Mouse (Mus musculus) small intestine, adult 10 weeks (tissue): ENCODE results near the gene Slc18b1. TPM values are rescaled to one million over a fixed set of nuclear protein-coding genes. Genes with fewer than 3 reads are reported as not detected.

Experiments
- polyA plus RNA-seq: library from polyadenylated mRNA; stranded (reverse); fragments of 350-450 nt; fragmentation: Illumina TruSeq; extraction: RNeasy Lipid Tissue Mini Kit (QIAGEN cat#74804); gene quantifications from one replicate; pipeline ENCODE4 v1.2.3, GENCODE M21; 2014; ENCODE audit warnings: low replicate concordance

The Slc18b1 gene
- 64.9 TPM for polyA plus RNA-seq

DNA sequence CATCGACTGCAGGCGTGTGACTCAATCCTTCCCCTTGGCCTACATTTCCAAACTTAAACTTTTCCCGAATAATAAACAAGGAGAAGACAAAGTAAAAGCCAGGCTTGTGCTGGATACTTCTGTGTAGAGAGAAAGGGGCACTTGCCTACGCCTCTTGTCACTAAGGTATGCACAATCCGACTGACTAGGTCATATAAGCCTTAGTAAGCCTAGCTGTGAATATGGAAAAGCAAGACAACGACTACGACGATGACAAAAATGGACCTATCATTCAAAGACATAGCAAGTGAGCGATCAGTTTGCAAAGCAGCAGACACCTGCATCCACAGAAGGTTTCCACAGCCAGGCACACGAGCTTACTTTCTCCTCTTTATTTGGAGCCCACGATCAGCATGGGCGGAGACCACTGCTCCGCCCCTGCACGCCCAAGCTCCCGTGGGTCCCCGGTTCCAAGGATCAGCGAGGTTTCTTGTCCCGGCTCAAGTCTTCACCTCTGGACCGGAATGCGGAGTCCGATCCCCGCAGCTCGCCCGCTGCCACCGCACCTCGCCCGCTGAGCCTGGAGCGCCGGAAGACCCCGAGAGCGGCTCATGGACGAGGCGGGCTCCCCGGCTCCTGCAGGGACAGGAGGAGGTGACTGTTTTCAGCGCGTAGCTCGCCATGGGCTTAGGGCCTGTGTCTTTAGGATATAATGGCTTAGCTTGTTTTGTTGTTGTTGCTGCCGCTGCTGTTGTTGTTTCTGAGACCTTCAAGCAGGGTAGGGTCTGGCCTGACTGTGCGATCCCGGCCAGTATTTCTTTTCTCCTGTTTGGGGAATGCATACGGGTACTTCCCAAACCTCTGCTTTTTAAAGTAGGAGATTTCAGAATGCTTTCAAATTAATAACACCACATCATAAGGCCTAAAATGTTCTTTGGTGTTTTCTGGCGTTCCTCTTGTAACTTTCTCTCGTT lies at the start of gene Slc18b1:
TSS of gene Slc18b1 (plus strand) at position 436 of the 953 bp plus-strand sequence.

GRCm38 (mm10) chr10:23787062-23787821 lies 9.5 kb upstream of the Slc18b1 start, which contains the start of gene Rps12:
Gene Rps12 (minus strand): TSS chr10:23787275.

GRCm38 (mm10) chr10:23851228-23851912 lies 54.6 kb downstream of the Slc18b1 start, which contains the start of gene Vnn3:
Gene Vnn3 (plus strand): TSS chr10:23851462.

Other genes starting within 250 kb of the Slc18b1 start
- 248 TPM for gene Rps12, start 9.7 kb upstream of the Slc18b1 start, polyA plus RNA-seq
- gene Vnn3, start 54.5 kb downstream of the Slc18b1 start, polyA plus RNA-seq = 0.30 TPM
- 150 TPM for gene Vnn1, start 97.7 kb downstream of the Slc18b1 start, polyA plus RNA-seq
- gene Taar1, start 123.4 kb downstream of the Slc18b1 start, polyA plus RNA-seq = not detected
- gene Taar2, start 141.6 kb downstream of the Slc18b1 start, polyA plus RNA-seq = not detected
- gene Taar3, start 152.6 kb downstream of the Slc18b1 start, polyA plus RNA-seq = not detected
- gene Taar4, start 163.5 kb downstream of the Slc18b1 start, polyA plus RNA-seq = not detected
- gene Taar5, start 173.7 kb downstream of the Slc18b1 start, polyA plus RNA-seq = not detected
- not detected for gene Taar6, start 188.7 kb downstream of the Slc18b1 start, polyA plus RNA-seq
- gene Taar7a, start 196.5 kb downstream of the Slc18b1 start, polyA plus RNA-seq = not detected
- not detected for gene Taar7b, start 203.0 kb downstream of the Slc18b1 start, polyA plus RNA-seq
- not detected for gene Taar7d, start 230.2 kb downstream of the Slc18b1 start, polyA plus RNA-seq
- not detected for gene Taar7e, start 240.6 kb downstream of the Slc18b1 start, polyA plus RNA-seq